Mouse (Mus musculus) natural killer cell, adult 2 months (primary cell): ENCODE data around the gene Agpat3.

Experiments
- DNase-seq, 2 experiments: peaks; one replicate each; pipeline ENCODE4 v3.0.0; 2022; ENCODE audit warnings: low spot score in 2 of 2

The Agpat3 gene

DNA sequence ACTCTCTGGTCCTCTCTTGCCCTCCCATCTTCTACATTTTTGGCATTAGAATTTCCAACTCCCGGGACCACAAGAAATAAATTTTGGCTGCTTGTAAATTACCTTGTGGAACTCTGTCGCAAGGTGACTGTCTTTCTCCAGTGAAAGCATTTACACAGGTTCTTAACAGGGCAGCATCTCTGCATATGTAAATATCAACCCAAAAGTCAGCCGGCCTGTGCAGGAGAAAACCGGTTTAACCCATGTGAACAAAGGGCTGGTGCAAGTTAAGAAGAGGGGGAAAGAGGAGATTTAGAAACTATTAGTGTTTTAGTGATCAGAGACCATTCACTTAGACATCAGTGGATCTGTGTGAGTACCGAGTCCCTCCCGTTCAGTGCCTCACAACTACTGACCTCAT lies 92.6 kb downstream of the Agpat3 start:
- no peak for DNase-seq

DNA sequence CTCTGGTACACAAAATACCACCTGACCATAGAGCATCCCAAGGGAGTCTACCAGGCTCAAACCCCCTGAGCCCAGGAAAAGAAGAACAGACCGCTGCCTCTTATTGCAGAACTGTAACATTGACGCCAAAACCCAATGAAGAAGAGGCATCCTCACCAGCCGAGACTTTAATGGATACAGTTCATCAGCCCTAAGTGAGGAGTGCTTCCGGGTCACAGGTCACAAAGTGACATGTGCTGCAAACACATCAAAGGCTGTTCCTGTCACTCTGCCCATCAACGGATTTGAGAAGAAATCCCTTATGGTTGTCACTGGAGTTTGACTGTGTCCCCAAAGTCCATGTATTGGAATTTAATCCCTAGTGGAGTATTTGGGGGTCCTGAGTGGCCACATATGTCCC lies 93.1 kb downstream of the Agpat3 start:
- no peak for DNase-seq

DNA sequence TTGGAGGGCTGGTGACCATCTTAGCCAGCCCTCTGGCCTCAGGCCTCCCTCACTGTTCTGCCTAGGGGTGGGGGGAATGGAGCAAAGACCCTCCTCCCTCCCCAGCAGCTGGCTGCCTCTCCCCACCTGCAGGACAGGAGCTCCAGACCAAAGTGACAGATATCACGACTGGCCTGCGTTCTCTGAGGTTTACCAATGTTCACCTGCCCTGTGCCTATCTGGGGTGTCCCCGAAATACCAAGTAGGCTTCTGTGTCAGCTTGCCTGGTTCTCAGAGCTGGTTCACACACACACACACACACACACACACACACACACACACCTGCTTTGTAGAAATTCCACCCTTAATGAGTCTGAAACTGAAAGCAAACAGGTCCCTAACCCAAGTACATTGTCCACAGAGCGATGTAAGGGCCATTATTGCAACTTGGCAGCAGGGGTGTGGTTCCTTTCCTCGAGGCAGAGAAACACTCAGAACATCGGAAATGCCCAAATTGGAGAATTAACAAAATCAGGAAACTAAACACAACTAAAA lies 94.1 kb downstream of the Agpat3 start:
- DNase-seq: no peak

DNA sequence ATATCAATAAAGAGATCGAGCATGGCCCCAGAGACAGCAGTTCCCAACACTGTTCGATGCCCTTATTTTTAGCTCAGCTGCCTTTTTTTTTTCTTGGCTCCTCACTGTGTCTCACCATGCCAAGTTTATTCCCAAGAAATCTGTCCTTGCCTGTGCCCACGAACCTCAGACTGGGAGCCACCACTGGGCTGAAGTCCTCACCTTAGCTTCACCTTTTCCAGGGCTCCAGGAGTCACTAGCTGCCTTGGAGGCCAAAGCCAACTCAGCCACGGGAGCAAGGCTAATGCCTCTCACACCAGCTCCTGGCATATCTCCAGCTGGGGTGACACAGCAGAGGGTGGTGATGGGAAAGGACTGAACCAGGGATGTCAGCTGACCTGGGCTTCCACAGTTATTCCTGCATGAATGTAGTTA lies 96.6 kb downstream of the Agpat3 start:
- DNase-seq: no peak

DNA sequence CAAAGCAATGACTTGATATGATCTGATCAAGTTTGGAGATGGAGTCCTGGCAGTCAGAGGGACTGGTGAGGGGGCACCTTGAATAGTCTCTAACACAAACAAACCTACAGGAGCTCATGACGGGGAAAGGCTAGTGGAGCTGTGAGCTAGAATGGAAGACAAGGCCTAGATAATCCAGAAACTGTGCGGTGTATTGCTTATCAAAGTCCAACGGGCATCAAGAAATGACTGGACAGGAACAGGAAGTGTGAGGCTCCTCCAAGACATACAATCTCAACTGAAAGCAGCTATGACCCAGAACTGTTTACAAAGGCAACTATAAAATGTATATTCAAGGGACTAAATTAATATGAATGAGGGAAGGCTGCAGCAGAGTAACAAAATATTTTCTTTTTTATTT lies 105.1 kb downstream of the Agpat3 start:
- DNase-seq: no peak

DNA sequence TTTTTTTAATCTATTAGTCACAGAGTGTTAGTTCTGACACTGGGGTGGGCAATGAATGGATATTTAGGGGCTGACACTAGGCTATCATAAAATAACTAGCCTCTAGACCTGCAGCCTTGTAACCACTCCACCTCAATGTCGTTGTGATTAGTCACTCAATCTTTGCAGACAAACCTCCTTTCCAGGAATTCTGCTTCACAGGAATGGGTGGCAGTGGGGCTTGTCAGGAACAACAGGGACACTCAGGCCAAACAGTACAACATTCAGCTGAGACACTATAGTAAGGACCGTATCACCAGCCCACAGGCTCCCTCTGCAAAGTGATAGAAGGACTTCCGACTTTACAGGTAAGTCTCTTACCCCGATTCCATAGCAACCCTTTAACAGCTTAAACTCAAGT lies 105.6 kb downstream of the Agpat3 start:
- no peak for DNase-seq

DNA sequence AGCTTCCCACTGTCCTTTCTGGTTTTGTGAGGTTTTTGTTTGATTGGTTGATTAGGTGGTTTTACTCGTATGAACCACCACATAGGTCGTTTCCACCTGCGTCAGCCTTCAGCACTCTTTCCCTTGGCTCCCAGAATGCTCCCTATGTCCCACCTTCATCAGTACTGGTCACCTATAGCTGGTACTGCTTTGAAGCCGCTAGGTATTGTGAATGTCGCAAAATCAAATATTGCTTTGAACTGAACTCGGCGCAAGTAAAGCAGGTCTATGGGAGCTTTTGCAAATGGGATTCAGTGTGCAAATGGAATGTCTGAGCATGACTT lies 107.1 kb downstream of the Agpat3 start:
- no peak for DNase-seq

DNA sequence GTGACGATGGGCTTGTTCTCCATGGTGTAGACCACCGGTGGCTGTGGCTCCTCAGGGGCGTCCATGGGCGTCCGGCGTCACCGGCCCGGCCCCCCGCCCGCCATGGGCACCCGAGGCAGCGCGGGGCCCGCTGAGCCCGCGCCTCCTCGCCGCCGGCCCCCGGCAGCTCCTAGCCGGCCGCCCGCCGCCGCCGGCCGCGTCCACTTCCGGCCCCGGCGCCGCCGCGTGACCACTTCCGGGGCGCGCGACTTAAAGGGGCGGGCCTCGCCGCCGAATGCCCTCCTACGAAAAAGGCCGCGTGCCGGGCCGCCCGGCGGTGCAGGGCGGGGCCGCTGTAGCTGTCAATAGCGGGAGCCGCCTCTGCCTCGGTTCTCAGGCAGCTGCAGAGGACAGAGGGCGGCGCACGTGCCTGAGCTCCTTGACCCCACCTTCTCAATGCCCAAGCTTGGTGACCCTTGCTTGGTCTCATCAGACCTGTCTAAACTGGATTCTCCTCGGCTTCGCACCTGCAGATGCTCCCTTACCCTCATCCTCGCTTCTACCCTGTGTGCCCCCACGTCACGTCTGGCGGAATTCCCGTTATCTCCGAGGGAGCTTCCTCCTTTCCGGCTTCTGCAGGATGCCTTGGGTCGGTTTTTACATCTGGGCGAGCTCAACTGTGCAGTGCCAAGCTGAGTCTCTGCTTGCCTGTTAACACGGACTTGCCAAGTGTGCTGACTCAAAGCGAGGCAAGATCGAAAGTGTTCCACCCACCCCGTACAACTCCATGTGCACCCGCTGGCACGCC lies 107.7 kb downstream of the Agpat3 start, which contains the start of gene Trappc10:
Trappc10 (minus strand) TSS at position 204 of the 787 bp plus-strand sequence.
- DNase-seq: peak; percentile 83 to 87

DNA sequence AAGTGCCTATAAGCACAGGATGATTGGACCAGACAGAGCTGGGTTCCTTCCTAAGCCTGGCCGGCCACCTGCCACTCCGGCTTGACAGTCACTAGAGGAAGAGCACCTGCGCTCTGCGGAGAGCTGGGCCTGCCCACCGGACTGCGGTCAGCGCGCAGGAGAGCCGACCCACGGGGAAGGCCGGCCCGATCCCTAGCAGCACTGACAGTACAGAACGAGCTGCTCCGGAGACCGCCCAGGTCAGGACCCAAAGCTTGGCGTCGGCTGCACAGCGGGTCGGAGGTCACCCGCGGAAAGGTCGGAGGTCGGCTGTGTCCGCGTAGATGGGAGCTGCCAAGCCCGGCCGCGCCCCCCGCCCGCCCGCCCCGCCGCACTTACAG lies 108.2 kb downstream of the Agpat3 start:
- DNase-seq: peak in 1 of 2 experiments; percentile 34

DNA sequence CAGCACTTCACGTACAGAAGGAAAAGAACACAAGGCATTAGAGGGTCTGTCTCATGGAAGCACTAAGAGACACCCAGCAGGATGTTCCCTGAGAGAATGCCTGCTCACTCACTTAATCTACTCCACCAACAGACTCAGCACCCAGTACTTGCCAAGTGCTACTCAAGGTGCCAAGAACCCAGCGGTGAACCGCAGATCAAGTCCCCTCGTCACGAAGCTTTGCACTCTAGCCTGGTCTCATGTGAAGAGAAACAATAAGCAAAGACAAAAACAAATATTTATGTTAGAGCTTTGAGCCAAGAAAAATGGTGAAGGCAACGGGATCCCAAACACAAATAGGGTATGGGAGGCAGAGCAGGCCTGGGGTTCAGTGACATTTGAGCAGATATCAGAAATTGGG lies 113.4 kb downstream of the Agpat3 start:
- DNase-seq: no peak

DNA sequence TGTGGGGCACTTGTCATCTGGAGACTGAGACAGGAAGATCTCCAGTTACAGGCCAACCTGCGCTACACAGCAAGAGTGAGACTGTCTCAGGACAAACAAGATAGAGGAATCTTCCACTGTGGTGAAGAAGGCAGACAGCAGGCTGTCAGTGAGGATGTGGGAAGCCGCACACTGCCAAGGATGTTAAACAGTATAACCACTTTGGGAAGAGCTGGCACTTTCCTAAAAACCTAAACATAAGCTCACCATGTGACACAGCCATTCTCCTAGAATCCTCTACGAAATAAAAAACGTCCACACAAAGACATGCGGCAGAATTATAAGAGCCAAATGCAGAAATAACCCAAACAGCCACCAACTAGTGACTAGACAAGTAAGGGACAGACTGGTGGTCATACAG lies 114.0 kb downstream of the Agpat3 start:
- DNase-seq: no peak

DNA sequence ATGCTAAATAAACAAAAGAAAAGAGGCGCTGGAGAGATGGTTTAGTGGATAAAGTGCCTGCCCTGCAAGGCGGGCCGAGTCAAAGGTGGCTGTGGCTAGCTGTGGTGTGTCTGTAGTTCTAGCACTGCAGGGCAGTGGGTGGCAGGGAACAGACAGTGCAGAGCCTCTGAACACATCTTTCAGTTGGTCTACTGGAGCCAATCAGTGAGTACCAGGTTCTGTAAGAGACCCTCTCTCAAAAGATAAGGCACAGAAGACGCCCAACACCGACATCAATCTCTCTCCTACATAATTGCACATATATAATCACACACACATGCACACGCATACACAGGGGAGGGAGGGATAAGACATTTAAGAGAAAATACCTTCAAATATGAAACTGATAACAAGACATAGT lies 114.5 kb downstream of the Agpat3 start:
- DNase-seq: no peak

DNA sequence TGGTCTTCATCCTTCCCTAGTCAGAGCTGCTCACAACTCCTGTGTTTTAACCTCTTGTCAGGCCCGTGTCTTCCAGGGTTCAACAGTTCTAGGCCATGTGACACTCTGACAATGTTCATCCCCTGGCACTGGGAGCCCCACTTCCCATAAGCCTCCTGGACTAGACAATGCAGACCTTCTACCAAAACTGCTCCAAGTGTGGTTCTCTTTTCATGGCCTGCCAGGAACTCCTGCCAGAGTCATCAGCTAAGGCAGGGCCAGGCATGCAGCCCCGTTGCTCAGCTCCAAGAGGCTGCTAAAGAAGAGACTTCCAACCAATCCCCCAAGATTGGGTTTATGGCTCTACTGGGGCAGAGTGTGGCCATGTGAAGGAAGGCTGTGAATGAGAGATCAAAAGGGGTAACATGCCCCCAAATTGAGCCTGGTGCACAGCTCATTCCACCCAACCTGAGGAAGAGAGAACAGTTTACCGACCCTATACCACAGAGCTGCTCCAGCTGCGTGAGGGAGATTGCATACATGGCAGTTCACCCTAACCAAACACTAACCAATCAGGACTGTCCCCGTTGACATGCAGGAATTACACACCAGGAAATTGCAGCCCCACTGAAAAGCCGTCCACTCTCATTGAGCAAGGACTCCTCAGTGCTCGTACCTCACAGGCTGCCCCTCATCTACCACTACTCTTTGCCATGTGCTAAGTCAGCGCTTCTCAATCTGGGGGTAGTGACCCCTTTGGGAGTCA lies 115.2 kb downstream of the Agpat3 start:
- no peak for DNase-seq

DNA sequence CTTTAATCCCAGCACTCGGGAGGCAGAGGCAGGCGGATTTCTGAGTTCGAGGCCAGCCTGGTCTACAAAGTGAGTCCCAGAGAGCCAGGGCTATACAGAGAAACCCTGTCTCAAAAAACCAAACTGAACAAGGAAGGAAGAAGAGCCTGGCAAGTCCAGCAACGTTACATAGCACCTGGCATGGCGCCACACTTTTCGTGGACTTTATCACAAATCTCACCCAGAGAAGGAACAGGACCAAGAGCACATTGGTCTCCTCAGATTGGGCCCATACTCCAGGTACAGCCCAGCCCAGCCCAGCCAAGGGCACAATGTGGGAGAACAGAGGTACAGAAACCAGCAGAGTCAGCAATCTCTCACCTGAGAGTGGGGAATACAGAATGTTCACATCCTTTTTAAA lies 118.5 kb downstream of the Agpat3 start:
- DNase-seq: no peak

DNA sequence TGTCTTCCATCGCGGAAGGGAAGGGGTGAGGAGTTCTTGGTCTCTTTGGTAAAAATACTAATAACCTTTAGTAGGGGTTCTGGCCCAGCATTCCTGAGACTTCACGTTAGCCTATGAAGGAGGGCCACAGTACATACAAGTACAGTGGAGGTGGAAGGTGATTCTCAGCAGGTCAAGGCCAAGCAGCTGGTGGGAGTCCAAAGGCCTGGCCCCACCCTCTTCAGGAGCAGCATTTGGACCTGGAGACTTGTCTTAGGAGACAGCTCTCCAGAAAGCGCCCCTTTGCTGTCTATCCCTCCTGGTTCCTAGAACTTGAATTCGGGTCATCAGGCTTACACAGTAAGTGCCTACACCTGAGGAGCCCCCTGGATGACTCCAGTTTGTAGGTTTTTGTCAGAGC lies 119.1 kb downstream of the Agpat3 start:
- no peak for DNase-seq

DNA sequence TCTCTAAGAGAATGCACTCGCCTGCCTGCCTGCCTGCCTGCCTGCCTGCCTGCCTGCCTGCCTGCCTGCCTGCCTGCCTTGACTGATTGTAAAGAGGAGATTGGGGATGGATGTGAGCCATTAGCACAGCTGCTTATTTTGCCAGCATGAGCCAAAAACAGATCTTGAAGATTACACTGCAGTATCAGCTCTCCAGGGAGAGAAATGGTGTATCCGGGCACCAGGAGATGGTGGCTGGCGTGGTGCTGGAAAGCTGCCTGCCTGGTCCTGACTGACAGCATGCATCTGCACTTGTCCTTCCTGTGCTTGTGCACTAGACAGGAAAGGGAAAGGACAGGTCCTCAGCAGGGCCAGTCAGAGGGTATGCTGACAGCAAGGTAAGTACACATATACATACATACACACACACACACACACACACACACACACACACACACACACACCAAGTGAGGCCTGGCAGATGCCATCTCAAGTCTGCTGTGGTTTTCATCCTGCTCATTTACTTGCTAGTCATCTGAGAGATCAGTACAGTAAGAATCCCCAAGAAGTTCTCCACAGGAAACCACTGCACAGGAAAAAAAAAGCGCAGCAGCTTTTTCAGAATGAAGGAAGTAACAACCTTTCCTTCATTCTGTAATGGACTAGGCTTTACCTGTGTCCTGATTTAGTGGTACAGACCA lies 119.8 kb downstream of the Agpat3 start:
- no peak for DNase-seq

DNA sequence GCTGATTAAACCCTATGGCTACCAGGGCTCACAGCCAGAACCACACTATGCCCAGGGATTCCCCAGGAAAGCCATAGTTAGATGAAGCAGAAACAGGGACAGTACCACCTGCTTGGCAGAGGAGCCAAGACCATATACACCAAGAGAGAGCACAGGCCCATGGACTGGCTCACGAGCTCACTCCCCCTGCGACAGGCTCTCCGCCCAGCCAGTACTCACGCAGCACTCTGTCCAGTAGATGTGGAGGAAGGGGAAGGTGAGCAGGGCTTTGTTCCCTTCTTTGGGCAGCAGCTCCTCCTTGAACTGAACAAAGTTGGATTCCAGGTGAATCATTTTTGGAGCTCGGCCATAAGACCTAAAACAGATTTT lies 123.7 kb downstream of the Agpat3 start:
- DNase-seq: no peak

DNA sequence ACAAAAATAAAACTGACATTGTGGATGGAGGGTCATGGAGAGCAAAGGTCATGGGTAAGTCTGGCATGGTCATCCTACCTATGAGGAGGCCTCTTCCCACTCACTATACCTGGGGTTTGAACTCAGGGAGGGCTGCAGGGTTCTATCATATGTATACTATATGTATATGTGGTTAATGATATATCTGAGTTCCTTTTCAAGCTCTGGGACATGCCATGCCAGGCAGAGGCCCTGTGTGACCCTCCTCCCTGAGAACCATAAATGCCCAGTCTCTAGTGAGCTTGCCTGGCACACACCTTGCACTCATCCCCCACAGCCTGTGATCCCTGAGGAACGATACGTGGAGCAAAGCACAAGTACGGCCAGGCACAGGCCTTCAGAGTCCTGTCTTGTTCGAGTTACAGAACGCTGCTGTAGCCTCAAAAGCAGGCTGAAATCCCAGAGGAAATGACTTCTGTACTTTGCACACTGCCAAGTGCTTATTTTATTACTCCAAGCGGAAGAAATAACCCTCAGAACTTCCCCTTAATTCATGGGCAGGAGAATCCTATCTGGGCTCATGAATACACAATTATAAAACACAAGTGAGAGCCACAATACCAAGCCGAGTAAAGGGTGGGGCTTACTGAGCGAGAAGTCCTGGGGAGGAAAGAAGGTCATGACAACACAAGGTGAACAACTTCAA lies 124.3 kb downstream of the Agpat3 start:
- no peak for DNase-seq

DNA sequence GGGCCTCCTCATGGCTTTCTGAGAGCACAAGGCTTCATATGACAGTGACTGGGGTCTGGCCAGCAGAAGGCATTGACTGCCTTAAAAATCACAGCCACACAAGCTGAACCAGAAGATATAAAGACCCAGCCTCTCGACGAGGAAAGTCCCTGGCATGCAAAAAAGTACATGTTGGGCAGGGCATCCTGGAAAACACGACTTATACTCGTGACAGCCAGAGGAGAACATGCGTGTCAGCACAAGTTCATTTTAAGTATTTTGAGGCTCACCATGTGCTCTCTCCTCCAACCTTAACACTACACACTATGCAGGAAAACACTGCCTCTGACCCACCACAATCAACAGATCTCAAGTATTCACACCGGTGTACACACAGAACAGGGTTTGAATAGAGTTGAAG lies 128.2 kb downstream of the Agpat3 start:
- no peak for DNase-seq

DNA sequence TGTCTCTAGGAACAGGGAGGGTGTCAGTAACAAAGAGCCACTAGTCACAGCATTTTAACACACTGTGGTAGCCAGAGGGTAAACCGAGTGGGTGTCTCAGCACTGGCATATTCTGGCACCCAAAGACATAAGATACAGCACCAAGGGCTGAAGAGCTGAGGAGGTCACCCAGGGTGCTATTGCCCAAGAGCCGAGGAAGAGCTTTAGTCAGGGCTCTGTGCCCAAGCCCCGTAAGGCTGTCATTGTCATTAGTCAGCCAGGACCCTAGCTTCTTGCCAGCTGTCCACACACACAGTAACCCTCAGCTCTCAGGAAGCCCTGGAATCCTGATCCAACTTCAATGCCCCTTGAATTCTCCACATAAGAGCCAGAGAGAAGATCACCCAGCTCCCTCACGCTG lies 129.4 kb downstream of the Agpat3 start:
- no peak for DNase-seq

DNA sequence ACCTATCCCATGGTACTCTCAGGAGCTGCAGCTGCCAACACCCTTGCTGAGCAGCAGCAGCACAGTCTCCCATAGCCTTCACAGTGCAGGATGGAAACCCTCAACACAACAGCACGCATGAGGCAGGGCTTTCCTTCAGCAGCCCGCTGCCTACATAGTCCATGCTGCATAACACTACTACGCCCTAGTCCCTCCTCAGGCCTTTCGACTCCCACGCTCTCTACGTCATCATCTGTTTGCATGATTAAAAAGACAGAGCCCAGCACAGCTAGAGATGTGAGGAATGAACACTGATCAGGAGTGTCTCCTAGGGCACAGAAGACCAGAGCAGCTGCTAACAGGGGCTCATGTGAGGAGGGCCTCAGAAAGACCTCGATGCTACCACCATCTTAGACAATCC lies 131.0 kb downstream of the Agpat3 start:
- no peak for DNase-seq

DNA sequence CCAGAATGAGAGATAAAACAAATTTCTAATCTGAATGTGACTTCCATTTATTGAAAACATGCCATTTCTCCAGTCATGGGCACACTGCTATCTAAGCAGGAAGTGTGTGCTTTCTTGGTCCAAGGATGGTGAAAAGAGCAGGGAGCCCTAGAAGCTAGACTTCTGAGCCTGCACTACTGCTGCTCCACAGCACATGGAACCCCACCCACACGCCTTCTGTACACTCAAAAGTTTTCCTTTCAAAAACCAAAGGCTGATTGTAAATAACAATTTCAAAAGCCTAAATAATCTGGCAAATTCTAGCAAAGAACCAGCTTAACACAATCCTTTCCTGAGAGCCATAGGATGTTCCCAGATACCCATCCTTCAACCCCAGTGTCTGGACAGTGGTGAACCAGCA lies 132.8 kb downstream of the Agpat3 start:
- DNase-seq: no peak
